Mouse (Mus musculus) lung, postnatal 25 days (tissue): ENCODE data around the gene Trim80.
A peak's percentile ranks its signal among the peaks of the same experiment; 100 is the strongest.
"Not testable (repeated sequence)": the region's sequence is repeated elsewhere in the genome, so short reads cannot be mapped to it uniquely, and the experiment has no call there.

ENCODE experiments used
- DNase-seq: peaks from one replicate; pipeline ENCODE4 v3.0.0; 2022; ENCODE audit warnings: low spot score

Gene Trim80

GRCm38 (mm10) chr11:115462243-115462891 lies 22.0 kb downstream of the Trim80 start, which contains the start of gene Slc16a5:
Slc16a5 (plus strand) TSS chr11:115462474.
- DNase-seq, result no peak

DNA sequence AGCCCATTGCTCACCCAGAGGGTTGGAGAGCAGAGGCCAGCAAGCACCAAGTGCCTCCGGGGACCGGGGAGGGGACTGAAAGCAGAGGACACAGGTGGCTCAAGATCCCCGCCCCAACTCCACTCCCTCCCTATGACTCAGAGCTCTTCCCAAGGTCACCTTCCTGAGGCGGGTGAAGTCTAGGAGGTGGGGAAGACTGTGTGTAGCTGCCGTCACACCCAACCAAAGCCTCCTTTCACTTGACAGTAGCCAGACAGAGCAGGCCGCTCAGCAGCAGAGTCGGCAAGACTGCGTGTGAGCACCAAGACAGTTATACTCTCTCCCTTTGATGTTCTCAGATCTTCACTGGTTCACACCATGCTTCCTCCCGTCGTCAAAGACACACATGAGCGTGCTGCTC lies 23.1 kb downstream of the Trim80 start:
- DNase-seq, result no peak

GRCm38 (mm10) chr11:115464851-115465250 lies 24.5 kb downstream of the Trim80 start:
- DNase-seq, result no peak

DNA sequence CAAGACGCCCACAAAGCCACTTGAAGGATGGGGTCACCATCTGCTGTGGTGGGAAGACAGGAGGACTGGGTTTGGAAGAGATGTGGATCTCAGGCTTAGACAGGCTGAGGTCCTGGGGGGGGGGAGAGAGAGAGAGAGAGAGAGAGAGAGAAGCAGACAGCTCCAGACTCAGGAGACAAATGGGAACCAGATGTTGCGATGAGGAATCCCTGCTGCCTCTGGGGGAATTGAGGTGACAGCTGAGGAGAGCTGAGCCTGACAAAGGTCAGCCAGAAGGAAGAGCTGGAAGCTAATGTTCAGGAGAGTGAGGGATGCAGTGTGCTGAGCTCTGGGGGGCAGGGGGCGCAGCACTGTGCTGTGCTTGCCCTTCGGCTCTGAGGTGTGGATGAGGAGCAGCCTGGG lies 26.9 kb downstream of the Trim80 start:
- no peak for DNase-seq

GRCm38 (mm10) chr11:115472183-115472582 lies 31.8 kb downstream of the Trim80 start:
- no peak for DNase-seq

DNA sequence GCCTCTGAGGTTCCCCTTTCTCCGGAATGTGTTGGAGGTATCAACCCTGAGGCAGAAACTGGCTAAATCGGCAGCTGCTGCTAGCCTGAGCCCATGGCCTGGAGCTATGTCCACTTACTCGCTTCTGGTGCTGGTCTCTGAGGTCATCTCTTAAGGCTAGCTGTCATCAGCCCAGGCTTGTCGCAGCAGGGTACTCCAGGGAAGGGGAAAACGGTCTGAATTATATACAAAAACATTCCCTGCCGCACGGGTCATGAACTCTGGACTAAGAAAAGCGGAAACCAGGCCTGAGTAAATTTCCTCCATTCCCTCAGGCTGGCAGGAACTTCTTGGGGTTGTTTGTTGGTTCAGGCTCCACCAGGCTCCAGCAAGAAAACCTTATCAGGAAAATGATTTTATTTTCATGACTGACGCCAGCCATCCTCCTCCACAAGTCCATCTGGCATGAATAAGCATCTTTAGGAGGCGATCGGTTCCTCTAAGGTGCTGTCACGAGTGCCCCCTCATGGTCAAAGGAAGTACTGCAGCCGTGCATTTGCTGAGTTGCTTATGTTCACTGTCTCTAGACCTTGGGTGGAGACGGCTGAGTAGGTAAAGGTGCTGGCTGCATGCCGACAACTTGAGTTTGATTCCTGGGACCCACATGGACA lies 33.4 kb downstream of the Trim80 start:
- DNase-seq, result peak; percentile 94

- peak; percentile 96 for DNase-seq
Measured at GRCm38 (mm10) chr11:115475025-115475757, 34.8 kb downstream of the Trim80 start, which contains the start of gene Armc7. Armc7 (plus strand) TSS chr11:115475667.

DNA sequence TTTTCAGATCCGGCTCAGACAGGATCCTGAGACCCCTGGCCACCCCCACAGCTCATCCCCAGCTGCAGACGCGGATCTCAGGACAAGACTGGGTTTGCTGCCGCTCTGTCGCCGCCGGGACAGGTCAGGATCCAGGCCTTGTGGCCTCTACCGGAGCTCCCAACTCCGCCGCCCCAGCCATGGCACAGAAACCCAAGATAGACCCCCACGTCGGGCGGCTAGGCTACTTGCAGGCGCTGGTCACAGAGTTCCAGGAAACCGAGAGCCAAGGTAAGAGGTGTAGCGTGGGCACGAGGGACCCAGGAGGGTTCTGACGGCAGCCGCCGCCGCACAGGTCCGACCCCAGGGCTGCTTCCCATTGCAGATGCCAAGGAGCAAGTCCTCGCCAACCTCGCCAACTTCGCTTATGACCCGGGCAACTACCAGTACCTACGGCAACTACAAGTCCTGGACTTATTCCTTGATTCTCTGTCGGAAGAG lies 35.5 kb downstream of the Trim80 start:
- DNase-seq, result no peak

DNA sequence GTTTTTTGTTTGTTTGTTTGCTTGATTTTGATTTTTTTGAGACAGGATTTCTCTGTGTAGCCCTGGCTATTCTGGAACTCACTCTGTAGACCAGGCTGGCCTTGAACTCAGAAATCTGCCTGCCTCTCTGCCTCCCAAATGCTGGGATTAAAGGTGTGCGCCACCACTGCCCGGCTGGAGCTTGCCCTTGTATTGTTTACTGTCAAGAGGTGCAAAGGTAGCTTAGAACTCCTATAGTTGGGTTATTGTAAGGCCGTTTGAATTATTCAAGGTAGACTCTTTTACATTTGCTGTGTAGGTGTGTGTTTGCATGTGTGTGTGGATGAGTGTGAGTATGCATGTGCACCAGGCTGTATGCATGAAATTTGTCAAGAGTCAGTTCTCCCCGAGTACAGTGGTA lies 36.3 kb downstream of the Trim80 start:
- DNase-seq, result not testable (repeated sequence)

- not testable (repeated sequence) for DNase-seq
Measured at GRCm38 (mm10) chr11:115477388-115477787, 37.0 kb downstream of the Trim80 start.

GRCm38 (mm10) chr11:115478296-115478938 lies 38.1 kb downstream of the Trim80 start:
- no peak for DNase-seq

- DNase-seq, result no peak
Measured at GRCm38 (mm10) chr11:115481553-115482259, 41.4 kb downstream of the Trim80 start.

GRCm38 (mm10) chr11:115483278-115483677 lies 42.9 kb downstream of the Trim80 start:
- DNase-seq, result no peak

DNA sequence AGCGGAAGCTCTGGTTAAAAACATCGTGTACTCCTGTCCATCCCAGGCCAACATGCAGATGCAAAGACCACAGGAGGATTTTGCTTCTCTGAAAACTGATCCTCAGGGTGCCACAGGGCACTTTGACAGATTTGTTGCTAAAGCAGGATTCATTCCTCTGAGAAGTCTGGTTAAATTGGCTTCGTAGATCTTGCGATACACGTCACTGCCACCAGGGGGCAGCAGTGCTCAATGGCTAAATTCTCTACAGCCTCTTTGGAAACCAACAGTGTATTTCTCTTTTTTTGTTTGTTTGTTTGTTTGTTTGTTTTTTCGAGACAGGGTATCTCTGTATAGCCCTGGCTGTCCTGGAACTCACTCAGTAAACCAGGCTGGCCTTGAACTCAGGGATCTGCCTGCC lies 43.4 kb downstream of the Trim80 start:
- peak; percentile 64 for DNase-seq

GRCm38 (mm10) chr11:115485155-115485554 lies 44.8 kb downstream of the Trim80 start:
- no peak for DNase-seq

DNA sequence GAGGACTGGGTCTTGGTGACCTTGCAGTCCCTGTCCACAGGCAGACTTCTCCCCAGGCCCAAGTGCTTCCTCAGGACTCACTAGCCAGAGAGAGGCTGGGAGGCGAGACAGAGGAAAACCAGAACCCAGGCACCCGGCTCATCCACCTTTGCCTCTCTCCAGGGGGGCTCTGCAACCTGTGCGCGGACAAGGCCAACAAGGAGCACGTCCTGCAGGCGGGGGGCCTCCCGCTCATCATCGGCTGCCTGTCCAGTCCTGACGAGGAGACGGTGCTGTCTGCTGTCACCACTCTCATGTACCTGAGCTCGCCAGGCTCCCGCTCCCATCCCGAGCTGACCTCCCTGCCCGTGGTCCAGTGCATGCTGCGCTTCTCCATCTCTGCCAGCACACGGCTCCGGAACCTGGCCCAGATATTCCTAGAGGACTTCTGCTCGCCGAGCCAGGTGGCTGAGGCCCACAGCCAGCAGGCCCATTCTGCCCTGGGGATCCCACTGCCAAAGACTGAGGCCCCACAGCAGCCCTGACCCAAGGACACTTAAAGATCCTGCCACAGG lies 48.3 kb downstream of the Trim80 start:
- DNase-seq, result no peak

DNA sequence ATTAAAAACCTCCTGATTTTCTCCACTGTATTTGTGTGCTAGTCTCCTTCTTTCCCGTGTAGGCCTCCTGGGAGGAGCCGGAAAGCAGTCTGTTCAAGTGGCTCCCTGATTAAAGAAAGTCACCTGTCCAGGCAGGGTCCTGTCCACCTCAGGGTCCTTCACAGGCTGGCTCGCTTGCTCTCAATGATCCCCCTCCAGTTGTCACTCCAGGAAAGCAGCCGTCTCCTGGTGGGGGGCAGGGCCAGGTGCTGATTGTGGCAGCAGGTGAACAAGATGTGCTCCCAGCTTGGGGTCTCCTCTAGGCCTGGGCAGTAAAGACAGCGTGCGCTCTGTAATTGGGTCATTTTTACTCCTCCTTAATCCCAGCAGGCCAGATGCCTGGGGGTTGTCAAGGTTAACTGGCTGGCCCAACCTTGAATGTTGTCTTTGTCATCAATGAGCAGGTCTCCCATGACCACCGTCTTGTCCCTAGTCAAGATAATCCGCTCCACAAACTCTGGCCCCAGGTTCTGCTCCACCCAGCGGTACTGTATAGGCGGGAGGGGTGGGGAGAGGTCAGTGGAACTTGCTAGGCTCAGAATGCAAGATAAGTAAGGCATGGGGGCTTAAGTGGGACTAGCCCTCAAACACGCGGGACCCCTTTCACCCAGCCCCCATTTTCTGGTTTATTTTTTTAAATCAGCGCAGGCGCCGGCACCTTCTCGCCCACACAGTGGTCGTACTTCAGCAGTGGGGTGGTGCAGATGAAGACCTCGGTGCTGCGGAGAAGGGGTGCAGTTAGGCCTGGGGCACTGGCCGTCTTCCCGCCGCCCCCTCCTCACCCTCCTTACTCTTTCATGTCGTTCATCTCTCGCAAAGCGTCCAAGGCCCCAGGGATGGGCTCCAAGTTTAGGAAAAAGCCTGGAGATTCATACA lies 50.4 kb downstream of the Trim80 start:
- no peak for DNase-seq

GRCm38 (mm10) chr11:115491356-115492083 lies 51.2 kb downstream of the Trim80 start, which contains the start of gene Nt5c:
Nt5c (minus strand) TSS chr11:115491862.
- DNase-seq, result peak; percentile 88

- DNase-seq, result no peak
Measured at GRCm38 (mm10) chr11:115492387-115492786, 52.0 kb downstream of the Trim80 start.
